Mouse (Mus musculus): Measurements from ENCODE around the gene Rnf4. TPM values are rescaled to one million over a fixed set of nuclear protein-coding genes. Genes with fewer than 3 reads are reported as not detected.

Gene Rnf4
- polyA plus RNA-seq (2015; fragmentation: Nextera tagmentation; extraction: Ambion mirVana): 132 and 139 TPM in 2 replicates

- H3K27ac ChIP-seq (ENCODE audit: low read depth, low read length): peak within 1 kb of the TSS; percentile 95
- H3K4me3 ChIP-seq (ENCODE audit: low read length): peak within 1 kb of the TSS; percentile 88
- H3K9ac ChIP-seq (ENCODE audit: low read depth, low read length): peak within 1 kb of the TSS; percentile 95
- H3K27me3 ChIP-seq (replicated peaks; ENCODE audit: control insufficient read depth, insufficient read depth, low read length): no peaks in the 10 kb centered on the region
- 1% methylated on average over 66 of the region's 67 CpGs for WGBS
- ATAC-seq: peak; percentile 99
- H3K4me1 ChIP-seq (ENCODE audit: control insufficient read depth, insufficient read depth, low read depth, low read length): peaks cover 19% of the 10 kb centered on the region
- peak within 1 kb of the TSS; percentile 97 for H3K4me2 ChIP-seq (ENCODE audit: low read length)
- H3K36me3 ChIP-seq (ENCODE audit: control insufficient read depth, insufficient read depth, low read length): no peaks in the 10 kb centered on the region
- no peaks in the 10 kb centered on the region for H3K9me3 ChIP-seq (ENCODE audit: control insufficient read depth, low read length)
Measured at GRCm38 (mm10) chr5:34336097-34336774, at the start of gene Rnf4. Gene Rnf4, plus strand, starts transcription at chr5:34336289.

DNA sequence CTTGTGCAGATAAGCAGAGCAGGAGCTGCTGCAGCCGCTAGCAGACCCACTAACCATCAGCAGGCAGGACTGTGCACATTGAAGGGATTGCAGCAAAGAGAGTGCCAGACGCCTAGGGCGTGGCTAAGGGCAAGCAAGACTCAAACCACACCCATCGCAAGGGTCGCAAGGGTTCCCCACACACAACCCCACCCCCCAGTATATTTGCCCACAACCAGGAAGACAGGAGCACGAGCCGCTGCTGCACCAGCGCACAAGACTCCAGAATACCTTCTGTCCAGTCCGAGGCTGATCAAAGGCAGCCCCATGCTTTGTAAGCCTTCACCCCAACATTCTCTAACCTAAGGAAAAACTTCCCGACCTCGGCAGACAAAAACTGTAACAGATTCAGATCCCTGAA, 49.6 kb upstream of the Rnf4 start:
- no peak overlapping the region for H3K27ac ChIP-seq (ENCODE audit: low read depth, low read length)
- WGBS: 5% methylated on average over 11 of the region's 11 CpGs
- H3K4me1 ChIP-seq (ENCODE audit: control insufficient read depth, insufficient read depth, low read depth, low read length): peaks cover 15% of the 10 kb centered on the region
- H3K4me2 ChIP-seq (ENCODE audit: low read length): peak overlapping the region; percentile 72
- H3K9ac ChIP-seq (ENCODE audit: low read depth, low read length): no peak overlapping the region; the same call in 1 of the 2 replicates
- peaks cover 9% of the 10 kb centered on the region for H3K27me3 ChIP-seq (replicated peaks; ENCODE audit: control insufficient read depth, insufficient read depth, low read length)
- H3K36me3 ChIP-seq (ENCODE audit: control insufficient read depth, insufficient read depth, low read length): no peaks in the 10 kb centered on the region
- H3K4me3 ChIP-seq (ENCODE audit: low read length): peak overlapping the region; percentile 81
- no peaks in the 10 kb centered on the region for H3K9me3 ChIP-seq (ENCODE audit: control insufficient read depth, low read length)
- no peak for ATAC-seq

- Histone ChIP-seq H3K9ac (ENCODE audit: low read depth, low read length) (peak overlapping the region; percentile 79), H3K9me3 (ENCODE audit: control insufficient read depth, low read length) (no peaks in the 10 kb centered on the region), H3K4me3 (ENCODE audit: low read length) (peak overlapping the region; percentile 81), H3K27me3 (replicated peaks; ENCODE audit: control insufficient read depth, insufficient read depth, low read length) (peaks cover 9% of the 10 kb centered on the region), H3K4me2 (ENCODE audit: low read length) (peak overlapping the region; percentile 72), H3K4me1 (ENCODE audit: control insufficient read depth, insufficient read depth, low read depth, low read length) (peaks cover 15% of the 10 kb centered on the region), H3K27ac (ENCODE audit: low read depth, low read length) (no peak overlapping the region), H3K36me3 (ENCODE audit: control insufficient read depth, insufficient read depth, low read length) (no peaks in the 10 kb centered on the region)
- ATAC-seq: no peak; the same call in 1 of the 2 replicates
- WGBS: under 1% methylated on average over 50 of the region's 54 CpGs
Measured at GRCm38 (mm10) chr5:34287001-34287837, 48.9 kb upstream of the Rnf4 start.

- H3K27me3 ChIP-seq (replicated peaks; ENCODE audit: control insufficient read depth, insufficient read depth, low read length): peaks cover 9% of the 10 kb centered on the region
Measured at GRCm38 (mm10) chr5:34287838-34288145, 48.3 kb upstream of the Rnf4 start.

DNA sequence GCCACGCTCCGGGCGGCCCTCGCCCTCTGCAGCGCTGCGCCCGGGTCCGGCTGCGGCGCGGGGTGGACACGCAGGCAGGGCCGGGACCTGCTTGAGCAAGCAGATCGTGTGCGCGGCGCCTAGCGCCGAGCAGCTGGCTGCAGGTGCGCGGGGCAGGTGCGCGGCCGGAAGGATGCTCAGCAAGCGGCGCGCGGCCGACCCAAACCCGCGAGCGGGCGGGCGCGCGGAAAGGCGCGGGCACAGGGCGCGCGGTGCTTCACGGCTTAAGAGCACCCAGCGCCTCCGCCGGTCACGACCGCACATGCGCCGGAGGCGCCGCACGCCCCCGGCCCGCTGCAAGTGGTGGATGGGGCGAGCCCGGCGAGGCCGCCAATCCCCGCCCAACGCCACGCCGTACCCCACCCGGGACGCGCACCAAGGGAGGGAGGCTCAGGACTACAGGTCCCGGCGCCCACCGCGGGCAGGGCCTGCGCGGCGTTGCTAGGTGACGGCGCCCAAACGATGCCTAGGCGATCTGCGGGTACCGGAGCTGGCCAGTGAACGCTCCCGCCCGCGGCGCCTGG, 47.9 kb upstream of the Rnf4 start, which contains the start of the genes Zfyve28 and Cfap99:
Gene Zfyve28, minus strand, starts transcription at position 296 of the 563 bp plus-strand sequence.
Gene Cfap99, plus strand, starts transcription at position 447 of the 563 bp plus-strand sequence.
- WGBS: 0% methylated on average over 71 of the region's 83 CpGs
- H3K27ac ChIP-seq (ENCODE audit: low read depth, low read length): peak within 1 kb of the TSS; percentile 73

More at GRCm38 (mm10) chr5:34287838-34288145, 48.3 kb upstream of the Rnf4 start:
- Histone ChIP-seq H3K4me2 (ENCODE audit: low read length) (peak overlapping the region; percentile 72), H3K4me1 (ENCODE audit: control insufficient read depth, insufficient read depth, low read depth, low read length) (peaks cover 15% of the 10 kb centered on the region), H3K36me3 (ENCODE audit: control insufficient read depth, insufficient read depth, low read length) (no peaks in the 10 kb centered on the region), H3K9me3 (ENCODE audit: control insufficient read depth, low read length) (no peaks in the 10 kb centered on the region), H3K27ac (ENCODE audit: low read depth, low read length) (peak overlapping the region; percentile 73), H3K4me3 (ENCODE audit: low read length) (peak overlapping the region; percentile 81), H3K9ac (ENCODE audit: low read depth, low read length) (peak overlapping the region; percentile 79)
- whole genome bisulfite sequencing: under 1% methylated on average over 16 of the region's 18 CpGs
- ATAC-seq: no peak

GRCm38 (mm10) chr5:34289286-34289685, 46.8 kb upstream of the Rnf4 start:
- no peak for ATAC-seq
- Histone ChIP-seq H3K27me3 (replicated peaks; ENCODE audit: control insufficient read depth, insufficient read depth, low read length) (peaks cover 9% of the 10 kb centered on the region), H3K36me3 (ENCODE audit: control insufficient read depth, insufficient read depth, low read length) (no peaks in the 10 kb centered on the region), H3K4me1 (ENCODE audit: control insufficient read depth, insufficient read depth, low read depth, low read length) (peaks cover 15% of the 10 kb centered on the region), H3K27ac (ENCODE audit: low read depth, low read length) (no peak overlapping the region), H3K9me3 (ENCODE audit: control insufficient read depth, low read length) (no peaks in the 10 kb centered on the region), H3K4me3 (ENCODE audit: low read length) (no peak overlapping the region), H3K4me2 (ENCODE audit: low read length) (no peak overlapping the region; the same call in 1 of the 2 replicates), H3K9ac (ENCODE audit: low read depth, low read length) (no peak overlapping the region)
- WGBS: 59% methylated on average over 2 of the region's 2 CpGs

More for the DNA sequence above, 47.9 kb upstream of the Rnf4 start, which contains the start of the genes Zfyve28 and Cfap99:
- Histone ChIP-seq H3K4me3 (ENCODE audit: low read length) (peak within 1 kb of the TSS; percentile 81), H3K4me1 (ENCODE audit: control insufficient read depth, insufficient read depth, low read depth, low read length) (peaks cover 15% of the 10 kb centered on the region), H3K4me2 (ENCODE audit: low read length) (peak within 1 kb of the TSS; percentile 72), H3K27me3 (replicated peaks; ENCODE audit: control insufficient read depth, insufficient read depth, low read length) (peaks cover 9% of the 10 kb centered on the region), H3K9me3 (ENCODE audit: control insufficient read depth, low read length) (no peaks in the 10 kb centered on the region), H3K9ac (ENCODE audit: low read depth, low read length) (peak within 1 kb of the TSS; percentile 79), H3K36me3 (ENCODE audit: control insufficient read depth, insufficient read depth, low read length) (no peaks in the 10 kb centered on the region)
- ATAC-seq: peak; percentile 99

- no peak overlapping the region for H3K27ac ChIP-seq (ENCODE audit: low read depth, low read length)
- H3K4me3 ChIP-seq (ENCODE audit: low read length): no peak overlapping the region
- H3K4me1 ChIP-seq (ENCODE audit: control insufficient read depth, insufficient read depth, low read depth, low read length): peaks cover 4% of the 10 kb centered on the region; the same call in 1 of the 2 replicates
- WGBS: 79% methylated on average over 6 of the region's 6 CpGs
- no peaks in the 10 kb centered on the region for H3K9me3 ChIP-seq (ENCODE audit: control insufficient read depth, low read length)
- peaks cover 2% of the 10 kb centered on the region; the same call in 1 of the 2 replicates for H3K27me3 ChIP-seq (replicated peaks; ENCODE audit: control insufficient read depth, insufficient read depth, low read length)
- ATAC-seq: no peak
- no peak overlapping the region for H3K9ac ChIP-seq (ENCODE audit: low read depth, low read length)
- no peaks in the 10 kb centered on the region for H3K36me3 ChIP-seq (ENCODE audit: control insufficient read depth, insufficient read depth, low read length)
- no peak overlapping the region for H3K4me2 ChIP-seq (ENCODE audit: low read length)
Measured at GRCm38 (mm10) chr5:34293363-34293762, 42.7 kb upstream of the Rnf4 start.

DNA sequence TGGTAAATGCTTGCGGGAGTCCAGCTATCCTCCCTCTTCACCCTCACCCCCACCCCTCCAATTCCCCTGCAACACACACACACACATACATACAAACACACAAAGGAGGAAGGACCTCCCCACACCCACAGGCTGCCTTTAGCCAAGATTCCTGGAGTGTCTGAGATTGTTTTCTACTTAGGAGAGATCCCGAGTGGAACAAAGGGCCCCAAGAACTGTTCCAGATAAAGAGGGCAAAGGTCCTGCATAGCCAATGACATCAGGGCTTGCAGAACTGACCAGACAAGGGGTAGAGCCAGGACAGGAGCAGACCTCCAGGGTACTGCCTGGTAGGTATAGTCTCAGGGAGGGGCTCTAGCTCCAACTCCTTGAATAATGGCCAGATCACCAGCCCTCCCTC, 41.4 kb upstream of the Rnf4 start:
- no peaks in the 10 kb centered on the region for H3K9me3 ChIP-seq (ENCODE audit: control insufficient read depth, low read length)
- 42% methylated on average over 2 of the region's 2 CpGs for WGBS
- peaks cover under 1% of the 10 kb centered on the region; the same call in 1 of the 2 replicates for H3K27me3 ChIP-seq (replicated peaks; ENCODE audit: control insufficient read depth, insufficient read depth, low read length)
- H3K27ac ChIP-seq (ENCODE audit: low read depth, low read length): no peak overlapping the region
- ATAC-seq: no peak
- H3K4me1 ChIP-seq (ENCODE audit: control insufficient read depth, insufficient read depth, low read depth, low read length): no peaks in the 10 kb centered on the region
- H3K9ac ChIP-seq (ENCODE audit: low read depth, low read length): no peak overlapping the region
- no peak overlapping the region for H3K4me2 ChIP-seq (ENCODE audit: low read length)
- H3K36me3 ChIP-seq (ENCODE audit: control insufficient read depth, insufficient read depth, low read length): no peaks in the 10 kb centered on the region
- no peak overlapping the region for H3K4me3 ChIP-seq (ENCODE audit: low read length)
